Mouse (Mus musculus) C2C12 (cell line): ENCODE data around the gene P2rx4. TPM values are rescaled to one million over a fixed set of nuclear protein-coding genes. Genes with fewer than 3 reads are reported as not detected.

Experiments
- H3K27me3 ChIP-seq: one replicate; pipeline ENCODE4 v1.6.1; 2011; ENCODE audit not compliant: control insufficient read depth, insufficient read depth, insufficient read length
- H3K36me3 ChIP-seq: one replicate; pipeline ENCODE4 v1.6.1; 2011; ENCODE audit not compliant: control insufficient read depth, insufficient read depth
- H3K4me3 ChIP-seq: one replicate; pipeline ENCODE4 v1.5.1; 2011; ENCODE audit warnings: mild to moderate bottlenecking, control low read depth; ENCODE audit not compliant: poor library complexity, insufficient read depth, severe bottlenecking
- H3K79me2 ChIP-seq: one replicate; pipeline ENCODE4 v1.6.1; 2011; ENCODE audit not compliant: control insufficient read depth, insufficient read depth
- H3K79me3 ChIP-seq: one replicate; pipeline ENCODE4 v1.6.1; 2011; ENCODE audit warnings: low read depth, control low read depth
- H3ac ChIP-seq: one replicate; pipeline ENCODE3; 2011; ENCODE audit warnings: low read depth; ENCODE audit not compliant: control insufficient read depth, insufficient read length
- CEBPB ChIP-seq: IDR thresholded peaks from one replicate; pipeline ENCODE4 v1.6.1; 2011; ENCODE audit warnings: low read depth, mild to moderate bottlenecking, control low read depth, moderate library complexity
- CTCF ChIP-seq: IDR thresholded peaks from one replicate; pipeline ENCODE4 v1.5.1; 2011; ENCODE audit not compliant: control insufficient read depth, insufficient read depth, insufficient read length
- FOSL1 ChIP-seq: IDR thresholded peaks from one replicate; pipeline ENCODE4 v1.8.0; 2011; ENCODE audit warnings: mild to moderate bottlenecking, low read length; ENCODE audit not compliant: poor library complexity, insufficient read depth, severe bottlenecking
- MAX ChIP-seq: IDR thresholded peaks from one replicate; pipeline ENCODE4 v1.6.1; 2011; ENCODE audit warnings: mild to moderate bottlenecking, control low read depth
- MYOD1 ChIP-seq: IDR thresholded peaks from one replicate; pipeline ENCODE4 v1.6.1; 2011; ENCODE audit warnings: low read depth; ENCODE audit not compliant: control insufficient read depth, insufficient read length
- MYOG ChIP-seq: IDR thresholded peaks from one replicate; pipeline ENCODE4 v1.6.1; 2011; ENCODE audit not compliant: control insufficient read depth, insufficient read length; ENCODE audit errors: extremely low read depth
- USF1 ChIP-seq: IDR thresholded peaks from one replicate; pipeline ENCODE4 v1.6.1; 2011; ENCODE audit warnings: low read depth, mild to moderate bottlenecking, control low read depth, moderate library complexity
- polyA plus RNA-seq: library from polyadenylated mRNA; unstranded; fragments of >200 nt; fragmentation: generic; extraction: Trizol; gene quantifications from one replicate; pipeline ENCODE4 v1.2.1, GENCODE M21; 2012; ENCODE audit warnings: missing spikeins

P2rx4 gene
- polyA plus RNA-seq, 1 experiment = 11.0 TPM

DNA sequence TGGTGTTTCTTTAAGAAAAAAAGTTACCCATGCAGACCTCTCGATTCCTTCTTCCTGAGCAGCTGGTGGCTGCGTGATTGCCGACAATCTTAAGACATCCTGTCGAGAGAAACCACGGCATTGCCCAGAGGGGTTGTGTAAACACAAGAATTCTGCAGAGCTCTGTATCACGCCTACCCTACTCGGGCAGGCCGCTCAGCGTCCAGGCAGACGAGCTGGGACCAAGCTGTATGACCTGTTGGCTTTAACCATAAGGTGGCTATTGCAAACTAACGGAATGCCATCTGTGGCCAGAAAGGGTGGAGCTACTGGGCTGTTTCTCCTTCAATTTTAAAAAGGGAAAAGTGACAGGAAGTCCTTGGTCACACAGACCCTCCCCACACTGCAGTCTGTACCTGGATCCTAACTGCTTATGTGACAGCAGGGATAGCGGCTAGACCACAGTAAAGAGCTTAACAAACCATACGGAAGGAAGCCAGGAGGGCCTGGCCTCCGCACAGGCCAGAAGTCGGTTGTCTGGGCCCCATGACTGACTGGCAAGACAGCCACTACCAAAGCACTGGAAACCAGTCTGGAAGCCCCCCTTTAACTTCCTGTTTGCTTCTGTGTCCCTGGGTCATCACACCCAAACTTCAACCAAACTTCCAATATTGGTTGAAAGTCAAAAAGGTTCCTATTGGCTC, 24.8 kb downstream of the P2rx4 start:
- no peak overlapping the region for H3ac ChIP-seq
- H3K79me2 ChIP-seq = no peaks in the 10 kb centered on the region
- no peak overlapping the region for H3K4me3 ChIP-seq
- TF ChIP-seq CTCF (no peak), MAX (no peak), CEBPB (no peak), FOSL1 (no peak), USF1 (no peak), MYOG (no peak), MYOD1 (no peak)
- H3K27me3 ChIP-seq = no peaks in the 10 kb centered on the region
- H3K36me3 ChIP-seq = peaks cover 6% of the 10 kb centered on the region
- no peaks in the 10 kb centered on the region for H3K79me3 ChIP-seq

DNA sequence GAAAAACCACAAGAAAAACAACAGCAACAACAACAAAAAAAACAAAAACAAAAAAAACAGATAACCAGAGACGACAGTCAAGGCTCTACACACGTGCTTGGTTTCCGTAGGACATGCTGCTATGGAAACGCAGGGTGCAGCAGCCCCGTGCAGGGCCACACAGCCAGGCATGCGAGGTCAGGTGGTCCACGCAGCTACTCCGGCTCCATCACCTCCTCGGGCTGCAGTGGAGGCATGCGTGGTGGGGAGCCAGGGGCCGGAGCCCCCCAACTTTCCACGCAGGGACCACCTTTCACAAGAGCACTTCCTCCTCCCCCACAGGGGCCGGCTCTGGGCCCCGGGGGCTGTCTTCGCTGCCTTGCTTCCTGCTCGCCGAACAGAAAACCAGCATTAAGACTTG, 26.5 kb downstream of the P2rx4 start:
- H3K79me2 ChIP-seq = no peaks in the 10 kb centered on the region
- no peak overlapping the region for H3ac ChIP-seq
- H3K27me3 ChIP-seq = no peaks in the 10 kb centered on the region
- no peak for TF ChIP-seq USF1
- no peak for TF ChIP-seq FOSL1
- no peak for TF ChIP-seq CTCF
- TF ChIP-seq MAX = no peak
- TF ChIP-seq MYOD1 = no peak
- TF ChIP-seq MYOG = no peak
- no peak for TF ChIP-seq CEBPB
- no peaks in the 10 kb centered on the region for H3K79me3 ChIP-seq
- no peak overlapping the region for H3K4me3 ChIP-seq
- peaks cover 11% of the 10 kb centered on the region for H3K36me3 ChIP-seq

DNA sequence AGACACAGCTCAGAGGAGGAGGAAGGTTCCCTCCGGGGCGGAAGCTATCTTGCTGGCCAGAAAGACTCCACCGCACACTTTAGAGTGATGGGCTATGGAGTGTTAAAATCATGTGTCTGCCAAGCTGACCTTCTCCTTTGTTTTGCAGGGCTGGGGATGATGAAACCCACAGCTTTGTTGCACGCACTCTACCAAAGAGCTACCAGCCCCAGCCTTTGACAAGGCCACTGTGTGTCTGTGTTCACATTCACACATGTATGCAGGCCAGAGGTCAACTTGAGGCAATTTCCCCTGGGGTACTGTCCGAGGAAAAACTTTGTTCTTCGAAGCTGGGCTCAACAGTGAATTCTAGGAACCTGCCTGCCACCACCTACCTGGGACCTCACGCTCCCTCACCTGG, 28.5 kb downstream of the P2rx4 start:
- Histone ChIP-seq H3K79me3 (no peaks in the 10 kb centered on the region), H3ac (no peak overlapping the region), H3K27me3 (no peaks in the 10 kb centered on the region), H3K36me3 (peaks cover 8% of the 10 kb centered on the region), H3K79me2 (no peaks in the 10 kb centered on the region), H3K4me3 (no peak overlapping the region)
- TF ChIP-seq USF1 = no peak
- TF ChIP-seq MYOG = no peak
- no peak for TF ChIP-seq MAX
- TF ChIP-seq MYOD1 = no peak
- TF ChIP-seq CEBPB = no peak
- TF ChIP-seq FOSL1 = no peak
- TF ChIP-seq CTCF = no peak

DNA sequence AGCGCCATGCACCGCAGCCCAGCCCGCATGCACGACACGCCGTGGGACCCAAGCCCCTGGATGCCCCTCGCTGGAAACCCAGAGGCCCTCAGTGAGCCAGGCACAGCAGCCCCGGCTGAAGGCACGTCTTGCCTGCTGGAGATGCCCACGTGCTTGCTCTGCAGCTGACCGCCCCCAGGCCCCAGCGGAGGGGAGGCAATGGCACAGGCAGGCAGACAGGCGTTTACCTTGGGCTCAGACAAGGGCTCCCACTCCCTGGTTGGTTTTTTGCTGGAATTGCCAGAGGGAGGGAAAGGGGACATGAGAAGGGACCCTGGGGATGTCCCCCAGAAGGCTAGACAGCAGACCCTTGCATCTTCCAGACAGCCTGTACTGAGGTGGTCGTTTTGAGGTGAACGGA, 29.4 kb downstream of the P2rx4 start:
- Histone ChIP-seq H3K4me3 (no peak overlapping the region), H3K79me3 (no peaks in the 10 kb centered on the region), H3ac (no peak overlapping the region), H3K36me3 (peaks cover 11% of the 10 kb centered on the region), H3K27me3 (no peaks in the 10 kb centered on the region), H3K79me2 (no peaks in the 10 kb centered on the region)
- TF ChIP-seq CEBPB (no peak), MYOG (no peak), FOSL1 (no peak), CTCF (no peak), USF1 (no peak), MAX (no peak), MYOD1 (no peak)

GRCm38 (mm10) chr5:122743880-122744422, 36.6 kb downstream of the P2rx4 start:
- H3K79me3 ChIP-seq = no peaks in the 10 kb centered on the region
- H3K4me3 ChIP-seq = no peak overlapping the region
- TF ChIP-seq MAX = no peak
- no peak for TF ChIP-seq USF1

DNA sequence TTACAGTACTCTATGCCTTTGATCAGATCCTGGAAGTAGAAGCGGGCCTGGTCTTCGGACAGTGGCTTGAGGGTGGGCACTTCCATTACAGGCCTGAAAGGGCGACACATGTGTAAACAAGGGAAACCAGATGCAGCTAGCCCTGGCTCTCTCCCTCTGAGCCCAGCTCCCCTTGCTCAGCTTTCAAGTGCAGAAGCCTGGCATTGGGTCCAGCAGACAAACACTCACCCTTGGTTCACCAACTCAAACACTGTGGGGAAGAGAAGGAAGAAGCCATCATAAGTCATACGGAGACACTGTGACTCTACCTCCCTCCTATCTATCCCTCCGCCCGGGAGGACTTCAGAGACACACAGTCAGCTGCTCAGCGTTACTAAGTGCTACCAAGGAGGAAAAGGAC, 40.6 kb downstream of the P2rx4 start:
- TF ChIP-seq MYOG = no peak
- no peak for TF ChIP-seq USF1
- TF ChIP-seq MYOD1 = no peak
- TF ChIP-seq CTCF = no peak
- TF ChIP-seq CEBPB = no peak
- no peak for TF ChIP-seq FOSL1
- no peak for TF ChIP-seq MAX
- no peaks in the 10 kb centered on the region for H3K27me3 ChIP-seq
- peaks cover 25% of the 10 kb centered on the region for H3K36me3 ChIP-seq
- no peak overlapping the region for H3ac ChIP-seq
- H3K79me3 ChIP-seq = no peaks in the 10 kb centered on the region
- H3K79me2 ChIP-seq = no peaks in the 10 kb centered on the region
- H3K4me3 ChIP-seq = no peak overlapping the region

More at GRCm38 (mm10) chr5:122743880-122744422, 36.6 kb downstream of the P2rx4 start:
- Histone ChIP-seq H3K36me3 (peaks cover 32% of the 10 kb centered on the region), H3K79me2 (no peaks in the 10 kb centered on the region), H3ac (no peak overlapping the region), H3K27me3 (no peaks in the 10 kb centered on the region)
